Mouse (Mus musculus) embryonic fibroblast, embryonic 13.5 days (primary cell): ENCODE data around the gene Pon1. TPM values are rescaled to one million over a fixed set of nuclear protein-coding genes. Genes with fewer than 3 reads are reported as not detected.

Source experiments
- H3K27ac ChIP-seq: 2 replicates; pipeline ENCODE4 v1.5.1; 2012; ENCODE audit warnings: low read length, control low read depth, inconsistent platforms; ENCODE audit not compliant: insufficient read depth
- H3K4me1 ChIP-seq: 2 replicates; pipeline ENCODE4 v1.6.1; 2011; ENCODE audit warnings: low read length; ENCODE audit not compliant: control insufficient read depth, insufficient read depth
- H3K4me3 ChIP-seq: 2 replicates; pipeline ENCODE4 v1.5.1; 2011; ENCODE audit warnings: mild to moderate bottlenecking, control low read depth, low read length; ENCODE audit not compliant: insufficient read depth
- CTCF ChIP-seq: IDR thresholded peaks from 2 replicates; pipeline ENCODE4 v1.5.1; 2011; ENCODE audit warnings: mild to moderate bottlenecking, control low read depth, low read length, moderate library complexity, borderline replicate concordance; ENCODE audit not compliant: insufficient read depth
- POLR2A ChIP-seq: IDR thresholded peaks from 2 replicates; pipeline ENCODE4 v1.6.1; 2011; ENCODE audit warnings: low read depth, mild to moderate bottlenecking, control low read depth, low read length, moderate library complexity
- polyA plus RNA-seq: library from polyadenylated mRNA; stranded (reverse); fragments of >200 nt; gene quantifications from 2 replicates; pipeline ENCODE4 v1.2.4, GENCODE M21; 2011; ENCODE audit warnings: low read depth; ENCODE audit not compliant: missing spikeins, insufficient read length

The Pon1 gene
- polyA plus RNA-seq, 1 experiment: not detected

GRCm38 (mm10) chr6:5138875-5139631, 54.7 kb downstream of the Pon1 start:
- H3K4me3 ChIP-seq: no peak overlapping the region
- H3K27ac ChIP-seq: no peak overlapping the region
- TF ChIP-seq CTCF (no peak), POLR2A (no peak)
- no peaks in the 10 kb centered on the region for H3K4me1 ChIP-seq

- TF ChIP-seq CTCF: no peak
- no peak for TF ChIP-seq POLR2A
- Histone ChIP-seq H3K27ac (no peak overlapping the region), H3K4me1 (no peaks in the 10 kb centered on the region), H3K4me3 (no peak overlapping the region)
These were observed 57.7 kb downstream of the Pon1 start for GRCm38 (mm10) chr6:5136046-5136445.

GRCm38 (mm10) chr6:5134986-5135385, 58.8 kb downstream of the Pon1 start:
- TF ChIP-seq CTCF: no peak
- TF ChIP-seq POLR2A: no peak
- no peak overlapping the region for H3K4me3 ChIP-seq
- no peak overlapping the region for H3K27ac ChIP-seq
- peaks cover 2% of the 10 kb centered on the region for H3K4me1 ChIP-seq

GRCm38 (mm10) chr6:5129364-5130093, 64.2 kb downstream of the Pon1 start:
- Histone ChIP-seq H3K4me3 (no peak overlapping the region), H3K27ac (no peak overlapping the region), H3K4me1 (peaks cover 2% of the 10 kb centered on the region)
- TF ChIP-seq POLR2A: no peak
- TF ChIP-seq CTCF: no peak

- Histone ChIP-seq H3K4me1 (no peaks in the 10 kb centered on the region), H3K4me3 (no peak overlapping the region), H3K27ac (no peak overlapping the region)
- TF ChIP-seq POLR2A (no peak), CTCF (no peak)
These were observed 73.5 kb downstream of the Pon1 start for GRCm38 (mm10) chr6:5120229-5120628.

- Histone ChIP-seq H3K4me1 (no peaks in the 10 kb centered on the region), H3K27ac (no peak overlapping the region), H3K4me3 (no peak overlapping the region)
- TF ChIP-seq CTCF (no peak), POLR2A (no peak)
These were observed 74.4 kb downstream of the Pon1 start for GRCm38 (mm10) chr6:5119181-5119910.

Other genes with a start within 250 kb of the Pon1 start
- gene Pon3, start 62.3 kb upstream of the Pon1 start, polyA plus RNA-seq: 33.5 and 35.6 TPM in 2 replicates
- gene Pon2, start 104.5 kb upstream of the Pon1 start, polyA plus RNA-seq: 23.0 and 31.0 TPM in 2 replicates
- 3.8 and 4.4 TPM in 2 replicates for gene Asb4, start 189.4 kb upstream of the Pon1 start, polyA plus RNA-seq